Mouse (Mus musculus): ENCODE measurements at regions not wholly inside any gene's neighbourhood (a gene's known extent, or its start where the extent isn't known, plus 50 kb on each side); places are given as distances from the start of the nearest gene placed in this dataset.
A peak's percentile ranks its signal among the peaks of the same experiment; 100 is the strongest.

DNA sequence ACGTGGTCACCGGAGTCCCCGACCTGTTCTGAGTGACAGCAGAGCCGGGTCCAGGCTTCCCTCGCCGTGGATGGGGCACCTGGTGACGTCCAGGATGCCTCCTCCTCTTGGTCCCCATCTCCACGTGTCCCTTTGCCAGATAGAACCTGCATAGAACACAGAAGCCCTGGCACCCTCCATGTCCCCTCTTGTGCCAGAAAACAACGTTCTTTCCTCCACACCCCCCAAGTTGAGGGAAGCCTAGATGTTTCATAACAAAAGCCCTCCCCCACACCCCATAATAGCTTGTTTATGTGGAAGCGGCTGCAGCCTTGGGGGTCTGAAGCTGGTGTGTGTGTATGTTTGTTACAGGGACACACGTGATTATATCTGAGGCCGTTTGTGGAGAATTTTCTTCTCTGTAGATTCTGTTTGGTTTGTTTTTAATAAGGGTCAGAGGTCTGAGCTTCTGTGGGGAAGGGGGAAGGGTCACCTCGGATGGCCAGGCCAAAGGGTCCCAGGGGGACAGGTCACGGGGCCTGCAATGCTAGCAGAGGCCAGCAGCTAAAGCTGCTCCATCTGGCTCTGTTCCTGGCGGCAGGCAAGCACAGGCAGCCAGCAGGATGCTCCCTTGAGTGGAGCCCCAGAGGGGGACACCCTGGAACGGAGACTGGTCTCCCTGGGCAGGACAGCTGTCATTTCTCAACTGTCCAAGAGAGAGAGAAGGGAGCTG lies 64.2 kb downstream of the Cstad start:
- Histone ChIP-seq H3K4me3 (ENCODE audit: low read depth, low read length) (peak overlapping the region; percentile 9; the same call in 1 of the 2 replicates), H3K9me3 (ENCODE audit: control insufficient read depth, low read length) (no peaks in the 10 kb centered on the region), H3K9ac (ENCODE audit: low read depth, low read length) (peak overlapping the region; percentile 35), H3K4me2 (replicated peaks; ENCODE audit: low read depth, low read length) (peak overlapping the region; percentile 34), H3K27me3 (ENCODE audit: control insufficient read depth, insufficient read depth, low read length) (no peaks in the 10 kb centered on the region), H3K36me3 (ENCODE audit: control insufficient read depth, insufficient read depth, low read length) (no peaks in the 10 kb centered on the region), H3K27ac (ENCODE audit: low read depth, low read length) (peak overlapping the region; percentile 95), H3K4me1 (replicated peaks; ENCODE audit: control insufficient read depth, insufficient read depth, low read length) (peaks cover 44% of the 10 kb centered on the region)
- 3% methylated on average over 16 of the region's 16 CpGs for WGBS
- DNase-seq (ENCODE audit: low spot score) (peak; percentile 76), ATAC-seq (ENCODE audit: low FRiP score) (peak; percentile 38)
